Mouse (Mus musculus): ENCODE measurements around the gene Arpp21. TPM values are rescaled to one million over a fixed set of nuclear protein-coding genes. Genes with fewer than 3 reads are reported as not detected.

Gene Arpp21
- polyA plus RNA-seq, 1 experiment, result 0.58 TPM

DNA sequence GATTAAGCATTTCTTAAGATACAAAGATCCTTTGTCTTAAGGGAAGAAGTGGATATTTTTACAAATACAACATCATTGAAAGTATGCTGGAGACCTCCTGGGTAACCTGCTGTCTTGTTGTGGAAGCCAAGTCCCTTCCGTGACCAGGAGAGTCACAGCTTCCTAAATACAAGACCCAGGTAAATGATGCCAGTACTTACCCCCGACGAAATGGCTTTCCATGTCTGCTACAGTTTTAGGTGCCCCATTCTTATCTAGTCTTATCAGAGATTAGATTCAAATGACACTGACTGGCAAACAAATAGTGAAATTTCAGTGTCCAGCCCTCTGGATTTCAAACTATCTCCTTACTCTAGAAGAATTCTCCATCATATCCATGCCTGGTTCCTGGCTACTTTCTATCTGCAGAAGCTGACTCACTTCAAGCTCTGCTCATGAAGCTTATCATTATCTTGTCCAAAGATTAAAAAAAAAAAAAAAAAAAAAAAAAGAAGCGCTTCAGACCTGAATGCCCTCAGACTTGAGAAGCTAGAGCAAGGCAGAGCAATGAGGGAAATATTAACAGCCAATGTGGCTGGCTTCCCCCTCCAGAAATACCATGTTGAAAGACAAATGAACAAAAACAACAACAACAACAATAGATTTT lies 4.9 kb downstream of the Arpp21 start:
- Histone ChIP-seq H3K27me3 (ENCODE audit: control insufficient read depth, insufficient read depth, low read length) (no peaks in the 10 kb centered on the region; the same call in 1 of the 2 replicates), H3K4me1 (ENCODE audit: control insufficient read depth, insufficient read depth, low read length) (peaks cover 10% of the 10 kb centered on the region; the same call in 1 of the 2 replicates), H3K36me3 (ENCODE audit: control insufficient read depth, insufficient read depth, low read length) (no peaks in the 10 kb centered on the region), H3K4me3 (ENCODE audit: control insufficient read depth, low read depth, low read length) (no peak overlapping the region), H3K27ac (ENCODE audit: control insufficient read depth, insufficient read depth, low read depth, low read length) (no peak overlapping the region)
- TF ChIP-seq CTCF (IDR thresholded peaks at IDR 0.05; ENCODE audit: control insufficient read depth, insufficient read depth, insufficient replicate concordance, low read depth, low read length) (no peak), POLR2A (IDR thresholded peaks at IDR 0.05; ENCODE audit: control insufficient read depth, low read depth, low read length) (no peak)

DNA sequence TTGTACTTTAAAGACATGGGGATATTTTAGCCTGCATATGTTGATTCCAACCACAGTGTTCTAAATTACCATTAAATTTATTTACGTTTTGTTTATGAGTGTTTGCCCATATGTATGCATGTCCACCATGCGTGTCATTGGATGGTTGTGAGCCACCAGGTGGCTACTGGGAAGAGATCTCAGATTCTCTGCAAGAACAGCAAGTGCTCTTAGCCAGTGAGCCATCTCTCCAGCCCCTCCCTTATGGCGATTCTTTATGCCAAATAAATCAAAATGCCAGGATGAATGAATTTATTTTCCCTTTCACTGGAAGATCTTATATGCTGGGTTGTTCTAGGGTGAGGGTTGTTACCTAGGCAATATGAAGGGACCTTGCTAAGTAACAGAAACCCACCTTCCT lies 7.3 kb downstream of the Arpp21 start:
- H3K4me3 ChIP-seq (ENCODE audit: control insufficient read depth, low read depth, low read length), result no peak overlapping the region
- no peaks in the 10 kb centered on the region for H3K27me3 ChIP-seq (ENCODE audit: control insufficient read depth, insufficient read depth, low read length)
- no peak for TF ChIP-seq CTCF (IDR thresholded peaks at IDR 0.05; ENCODE audit: control insufficient read depth, insufficient read depth, insufficient replicate concordance, low read depth, low read length)
- TF ChIP-seq POLR2A (IDR thresholded peaks at IDR 0.05; ENCODE audit: control insufficient read depth, low read depth, low read length), result no peak
- H3K27ac ChIP-seq (ENCODE audit: control insufficient read depth, insufficient read depth, low read depth, low read length), result no peak overlapping the region
- H3K4me1 ChIP-seq (ENCODE audit: control insufficient read depth, insufficient read depth, low read length), result no peaks in the 10 kb centered on the region
- no peaks in the 10 kb centered on the region for H3K36me3 ChIP-seq (ENCODE audit: control insufficient read depth, insufficient read depth, low read length)

DNA sequence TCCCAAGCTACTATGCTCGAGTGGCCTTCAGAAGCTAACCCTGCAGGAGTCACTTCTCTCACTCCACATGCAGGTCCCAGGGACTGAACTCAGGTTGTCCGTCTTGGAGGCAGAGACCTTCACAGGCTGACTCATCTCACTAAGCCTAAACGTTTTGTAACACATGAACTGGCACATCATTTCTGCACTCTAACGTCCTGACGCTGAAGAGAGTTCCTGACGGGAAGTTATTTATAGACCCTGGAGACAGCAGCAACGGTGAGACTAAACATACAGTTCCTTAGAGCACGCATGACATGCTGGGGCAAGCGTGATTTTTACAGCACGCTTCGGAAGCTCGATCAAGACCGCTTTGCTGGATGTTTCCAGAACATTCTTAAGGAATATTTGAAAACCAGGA lies 8.6 kb downstream of the Arpp21 start:
- Histone ChIP-seq H3K27me3 (ENCODE audit: control insufficient read depth, insufficient read depth, low read length) (no peaks in the 10 kb centered on the region), H3K4me3 (ENCODE audit: control insufficient read depth, low read depth, low read length) (no peak overlapping the region), H3K27ac (ENCODE audit: control insufficient read depth, insufficient read depth, low read depth, low read length) (no peak overlapping the region), H3K4me1 (ENCODE audit: control insufficient read depth, insufficient read depth, low read length) (no peaks in the 10 kb centered on the region), H3K36me3 (ENCODE audit: control insufficient read depth, insufficient read depth, low read length) (no peaks in the 10 kb centered on the region)
- TF ChIP-seq CTCF (IDR thresholded peaks at IDR 0.05; ENCODE audit: control insufficient read depth, insufficient read depth, insufficient replicate concordance, low read depth, low read length) (no peak), POLR2A (IDR thresholded peaks at IDR 0.05; ENCODE audit: control insufficient read depth, low read depth, low read length) (no peak)

DNA sequence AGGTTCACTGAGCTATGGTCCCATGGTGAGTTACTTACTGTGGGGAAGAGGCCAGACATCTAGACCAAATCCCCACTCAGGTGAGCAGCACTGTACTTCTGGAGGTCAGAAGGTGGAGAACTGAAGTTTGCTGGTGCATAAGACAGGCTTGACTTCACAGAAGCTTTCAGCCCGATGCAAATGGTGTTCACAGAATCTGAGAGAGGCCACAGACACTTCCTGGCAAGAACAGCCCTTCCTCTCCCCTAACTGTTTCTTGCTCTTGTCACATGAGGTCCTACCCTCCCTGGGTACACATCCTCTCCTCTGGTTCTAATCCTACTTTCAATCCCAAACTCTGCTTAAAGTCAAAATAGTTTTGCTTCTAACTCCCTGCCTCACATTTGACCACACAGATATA lies 9.2 kb downstream of the Arpp21 start:
- TF ChIP-seq CTCF (IDR thresholded peaks at IDR 0.05; ENCODE audit: control insufficient read depth, insufficient read depth, insufficient replicate concordance, low read depth, low read length) (no peak), POLR2A (IDR thresholded peaks at IDR 0.05; ENCODE audit: control insufficient read depth, low read depth, low read length) (no peak)
- H3K4me1 ChIP-seq (ENCODE audit: control insufficient read depth, insufficient read depth, low read length), result no peaks in the 10 kb centered on the region
- no peak overlapping the region for H3K4me3 ChIP-seq (ENCODE audit: control insufficient read depth, low read depth, low read length)
- H3K27ac ChIP-seq (ENCODE audit: control insufficient read depth, insufficient read depth, low read depth, low read length), result no peak overlapping the region
- no peaks in the 10 kb centered on the region for H3K27me3 ChIP-seq (ENCODE audit: control insufficient read depth, insufficient read depth, low read length)
- no peaks in the 10 kb centered on the region for H3K36me3 ChIP-seq (ENCODE audit: control insufficient read depth, insufficient read depth, low read length)

DNA sequence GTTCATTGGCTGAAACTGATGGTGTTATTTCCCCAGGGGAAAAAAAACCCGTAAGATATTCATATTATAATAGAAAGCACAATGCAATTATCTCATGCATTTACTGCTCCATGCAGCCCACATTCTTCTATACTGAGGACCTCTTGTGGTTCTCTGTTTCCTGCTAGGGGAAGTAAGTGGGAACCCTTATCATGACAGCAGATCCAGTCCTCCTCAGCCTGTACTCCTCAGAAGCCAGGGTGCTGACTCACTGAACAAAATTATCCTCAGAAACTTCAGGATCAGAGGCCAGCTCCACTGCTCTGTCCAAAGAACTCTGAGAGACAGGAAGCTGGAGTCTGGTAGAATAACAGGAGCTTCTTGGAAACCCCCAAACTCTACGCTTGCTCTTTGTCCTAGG lies 10.7 kb downstream of the Arpp21 start:
- no peak overlapping the region for H3K27ac ChIP-seq (ENCODE audit: control insufficient read depth, insufficient read depth, low read depth, low read length)
- no peak overlapping the region for H3K4me3 ChIP-seq (ENCODE audit: control insufficient read depth, low read depth, low read length)
- H3K36me3 ChIP-seq (ENCODE audit: control insufficient read depth, insufficient read depth, low read length), result no peaks in the 10 kb centered on the region
- TF ChIP-seq POLR2A (IDR thresholded peaks at IDR 0.05; ENCODE audit: control insufficient read depth, low read depth, low read length) (no peak), CTCF (IDR thresholded peaks at IDR 0.05; ENCODE audit: control insufficient read depth, insufficient read depth, insufficient replicate concordance, low read depth, low read length) (no peak)
- no peaks in the 10 kb centered on the region for H3K4me1 ChIP-seq (ENCODE audit: control insufficient read depth, insufficient read depth, low read length)
- no peaks in the 10 kb centered on the region for H3K27me3 ChIP-seq (ENCODE audit: control insufficient read depth, insufficient read depth, low read length)

DNA sequence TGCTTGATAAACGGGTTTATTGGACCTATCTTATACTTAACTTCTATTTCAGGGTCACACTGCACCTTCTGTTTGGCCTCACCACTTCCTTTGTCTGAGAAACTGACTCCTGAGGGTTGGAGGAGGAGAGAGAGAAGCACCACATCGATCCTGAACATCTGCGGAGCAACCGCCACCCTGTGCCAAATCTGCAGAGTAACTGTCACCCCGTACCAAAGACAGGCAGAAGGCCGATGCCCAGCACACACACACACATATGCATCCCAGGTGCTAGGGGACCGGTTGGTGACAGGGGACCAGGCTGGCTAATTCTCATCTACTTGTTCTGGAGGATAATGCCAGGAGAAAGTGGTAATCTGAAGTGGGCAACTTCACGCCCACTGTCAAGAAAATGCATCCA lies 16.4 kb downstream of the Arpp21 start:
- no peak for TF ChIP-seq POLR2A (IDR thresholded peaks at IDR 0.05; ENCODE audit: control insufficient read depth, low read depth, low read length)
- no peak for TF ChIP-seq CTCF (IDR thresholded peaks at IDR 0.05; ENCODE audit: control insufficient read depth, insufficient read depth, insufficient replicate concordance, low read depth, low read length)
- H3K4me1 ChIP-seq (ENCODE audit: control insufficient read depth, insufficient read depth, low read length), result no peaks in the 10 kb centered on the region

DNA sequence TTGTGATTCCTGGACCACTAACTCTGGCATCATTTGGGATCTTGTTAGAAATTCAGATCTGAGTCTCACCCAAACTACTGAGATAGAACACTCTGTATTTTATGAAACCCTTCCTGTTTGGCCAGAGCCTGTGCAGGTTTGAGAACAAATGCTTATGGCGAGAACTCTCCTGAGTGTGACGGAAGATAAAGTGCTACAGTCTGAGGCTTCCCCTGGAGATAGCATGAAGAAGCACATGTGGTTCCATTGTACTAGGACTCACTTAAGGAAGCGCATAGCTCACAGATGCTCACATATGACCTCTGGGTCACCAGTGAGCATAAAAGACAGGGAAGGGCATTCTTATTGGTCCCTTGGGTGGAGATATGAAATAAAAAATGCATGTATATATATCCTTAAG lies 17.5 kb downstream of the Arpp21 start:
- Histone ChIP-seq H3K4me1 (ENCODE audit: control insufficient read depth, insufficient read depth, low read length) (no peaks in the 10 kb centered on the region), H3K36me3 (ENCODE audit: control insufficient read depth, insufficient read depth, low read length) (no peaks in the 10 kb centered on the region), H3K4me3 (ENCODE audit: control insufficient read depth, low read depth, low read length) (no peak overlapping the region), H3K27me3 (ENCODE audit: control insufficient read depth, insufficient read depth, low read length) (no peaks in the 10 kb centered on the region), H3K27ac (ENCODE audit: control insufficient read depth, insufficient read depth, low read depth, low read length) (no peak overlapping the region)
- TF ChIP-seq POLR2A (IDR thresholded peaks at IDR 0.05; ENCODE audit: control insufficient read depth, low read depth, low read length), result no peak
- TF ChIP-seq CTCF (IDR thresholded peaks at IDR 0.05; ENCODE audit: control insufficient read depth, insufficient read depth, insufficient replicate concordance, low read depth, low read length), result no peak

More for the DNA sequence above, 16.4 kb downstream of the Arpp21 start:
- no peak overlapping the region for H3K27ac ChIP-seq (ENCODE audit: control insufficient read depth, insufficient read depth, low read depth, low read length)
- no peaks in the 10 kb centered on the region for H3K36me3 ChIP-seq (ENCODE audit: control insufficient read depth, insufficient read depth, low read length)
- no peak overlapping the region for H3K4me3 ChIP-seq (ENCODE audit: control insufficient read depth, low read depth, low read length)
- no peaks in the 10 kb centered on the region for H3K27me3 ChIP-seq (ENCODE audit: control insufficient read depth, insufficient read depth, low read length)

Measured in testis, adult 2 months (tissue).